Mouse (Mus musculus): ENCODE measurements around the gene Sec61b. TPM values are rescaled to one million over a fixed set of nuclear protein-coding genes. Genes with fewer than 3 reads are reported as not detected.

Gene Sec61b
- polyA plus RNA-seq, 1 experiment = 163 TPM

GRCm38 (mm10) chr4:47449116-47449515, 25.3 kb upstream of the Sec61b start:
- no peak overlapping the region for H3K9ac ChIP-seq (ENCODE audit: low read depth, poor library complexity, severe bottlenecking)
- H3K4me3 ChIP-seq (ENCODE audit: low read depth, low read length) = no peak overlapping the region
- H3K27ac ChIP-seq (ENCODE audit: insufficient read depth, low read length) = no peak overlapping the region
- peaks cover 2% of the 10 kb centered on the region for H3K4me1 ChIP-seq (ENCODE audit: control insufficient read depth, insufficient read depth, low read length)
- no peaks in the 10 kb centered on the region for H3K36me3 ChIP-seq (ENCODE audit: control insufficient read depth, insufficient read depth, low read length, poor library complexity, severe bottlenecking)
- H3K9me3 ChIP-seq (replicated peaks; ENCODE audit: control insufficient read depth, insufficient read depth, low read length, poor library complexity, severe bottlenecking) = no peaks in the 10 kb centered on the region
- TF ChIP-seq CTCF (IDR thresholded peaks at IDR 0.05; ENCODE audit: low read depth, low read length) (no peak), POLR2A (IDR thresholded peaks at IDR 0.05; ENCODE audit: insufficient read depth, low read length) (no peak), EP300 (IDR thresholded peaks at IDR 0.05; ENCODE audit: insufficient read depth, low read depth, low read length) (no peak)
- H3K27me3 ChIP-seq (ENCODE audit: control insufficient read depth, insufficient read depth, low read length, poor library complexity, severe bottlenecking) = no peaks in the 10 kb centered on the region

DNA sequence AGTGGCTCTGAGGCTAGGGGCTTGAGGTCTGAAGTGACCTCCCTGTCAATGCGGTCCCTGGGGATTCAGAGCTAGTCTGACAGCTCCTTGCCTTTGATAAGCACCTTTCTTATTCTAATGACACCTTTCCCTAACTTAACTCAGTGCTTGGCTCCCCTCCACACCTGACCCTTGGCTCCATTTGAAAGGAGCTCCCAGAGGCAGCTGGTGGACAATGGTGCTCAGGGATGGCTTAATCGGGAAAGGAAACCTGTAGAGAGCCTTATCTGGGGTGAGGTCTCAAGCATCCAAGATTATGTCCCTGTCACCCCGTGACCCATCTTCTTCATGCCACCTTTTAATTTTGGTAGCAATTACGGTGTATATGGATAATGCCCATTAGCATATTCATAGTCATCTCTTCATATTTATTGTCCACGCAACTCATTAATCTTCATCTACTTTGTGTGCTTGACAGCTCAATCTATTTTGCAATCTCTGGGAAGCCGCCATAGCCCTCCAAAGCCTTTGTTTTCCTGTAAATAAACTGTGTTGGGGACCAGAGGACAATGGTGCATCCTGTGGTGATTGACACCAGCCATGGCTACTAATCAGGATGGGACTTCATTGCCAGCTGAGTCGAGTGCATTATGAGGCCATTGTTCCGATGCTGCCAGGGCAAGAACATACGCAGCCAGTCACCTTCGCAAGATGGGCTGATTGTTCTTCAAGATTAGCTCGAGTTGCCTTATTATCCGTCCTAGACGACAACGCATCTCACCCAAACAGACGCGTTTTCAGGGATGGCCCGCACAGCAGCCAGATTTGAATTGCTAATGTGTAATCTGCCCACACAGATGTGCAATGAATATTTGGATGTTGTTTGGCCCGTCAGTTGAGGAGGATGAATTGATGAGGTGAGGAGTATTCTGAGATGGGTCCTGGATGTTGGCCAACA, 24.6 kb upstream of the Sec61b start:
- no peak overlapping the region for H3K4me3 ChIP-seq (ENCODE audit: low read depth, low read length)

GRCm38 (mm10) chr4:47467196-47467595, 7.3 kb upstream of the Sec61b start:
- no peaks in the 10 kb centered on the region for H3K9me3 ChIP-seq (replicated peaks; ENCODE audit: control insufficient read depth, insufficient read depth, low read length, poor library complexity, severe bottlenecking)
- H3K27me3 ChIP-seq (ENCODE audit: control insufficient read depth, insufficient read depth, low read length, poor library complexity, severe bottlenecking) = no peaks in the 10 kb centered on the region
- H3K36me3 ChIP-seq (ENCODE audit: control insufficient read depth, insufficient read depth, low read length, poor library complexity, severe bottlenecking) = peaks cover 9% of the 10 kb centered on the region
- no peak for TF ChIP-seq POLR2A (IDR thresholded peaks at IDR 0.05; ENCODE audit: insufficient read depth, low read length)
- TF ChIP-seq CTCF (IDR thresholded peaks at IDR 0.05; ENCODE audit: low read depth, low read length) = no peak
- no peak for TF ChIP-seq EP300 (IDR thresholded peaks at IDR 0.05; ENCODE audit: insufficient read depth, low read depth, low read length)
- no peak overlapping the region for H3K4me3 ChIP-seq (ENCODE audit: low read depth, low read length)
- H3K4me1 ChIP-seq (ENCODE audit: control insufficient read depth, insufficient read depth, low read length) = no peaks in the 10 kb centered on the region
- H3K9ac ChIP-seq (ENCODE audit: low read depth, poor library complexity, severe bottlenecking) = no peak overlapping the region
- no peak overlapping the region for H3K27ac ChIP-seq (ENCODE audit: insufficient read depth, low read length)

More for the DNA sequence above, 24.6 kb upstream of the Sec61b start:
- Histone ChIP-seq H3K27ac (ENCODE audit: insufficient read depth, low read length) (no peak overlapping the region), H3K9ac (ENCODE audit: low read depth, poor library complexity, severe bottlenecking) (no peak overlapping the region), H3K9me3 (replicated peaks; ENCODE audit: control insufficient read depth, insufficient read depth, low read length, poor library complexity, severe bottlenecking) (no peaks in the 10 kb centered on the region), H3K27me3 (ENCODE audit: control insufficient read depth, insufficient read depth, low read length, poor library complexity, severe bottlenecking) (no peaks in the 10 kb centered on the region), H3K36me3 (ENCODE audit: control insufficient read depth, insufficient read depth, low read length, poor library complexity, severe bottlenecking) (no peaks in the 10 kb centered on the region), H3K4me1 (ENCODE audit: control insufficient read depth, insufficient read depth, low read length) (peaks cover 2% of the 10 kb centered on the region)
- TF ChIP-seq CTCF (IDR thresholded peaks at IDR 0.05; ENCODE audit: low read depth, low read length) (no peak), EP300 (IDR thresholded peaks at IDR 0.05; ENCODE audit: insufficient read depth, low read depth, low read length) (peak; percentile 49; the same call in 1 of the 2 replicates), POLR2A (IDR thresholded peaks at IDR 0.05; ENCODE audit: insufficient read depth, low read length) (no peak)

DNA sequence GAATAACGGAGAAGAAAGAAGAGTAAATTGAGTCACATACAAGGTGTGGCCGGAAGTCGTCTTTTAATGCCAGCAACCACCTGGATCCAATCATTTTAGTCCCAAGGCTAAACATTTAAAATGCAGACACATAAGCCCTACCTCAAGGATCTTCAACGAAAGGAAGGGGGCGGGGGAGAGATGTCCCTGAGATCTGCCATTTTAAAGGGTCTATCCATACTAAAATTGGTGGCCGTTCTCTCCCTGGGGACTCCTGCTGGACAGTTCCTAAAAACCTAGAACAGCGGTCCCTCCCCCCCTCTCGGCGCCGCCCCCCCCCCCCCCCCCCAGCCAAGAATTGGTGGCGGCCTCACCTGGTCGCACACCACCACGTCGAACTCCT, 881 bp upstream of the Sec61b start:
- no peak overlapping the region for H3K27ac ChIP-seq (ENCODE audit: insufficient read depth, low read length)
- no peaks in the 10 kb centered on the region for H3K4me1 ChIP-seq (ENCODE audit: control insufficient read depth, insufficient read depth, low read length)
- peak overlapping the region; percentile 68 for H3K9ac ChIP-seq (ENCODE audit: low read depth, poor library complexity, severe bottlenecking)
- H3K36me3 ChIP-seq (ENCODE audit: control insufficient read depth, insufficient read depth, low read length, poor library complexity, severe bottlenecking) = peaks cover 9% of the 10 kb centered on the region; the same call in 1 of the 2 replicates
- no peak for TF ChIP-seq POLR2A (IDR thresholded peaks at IDR 0.05; ENCODE audit: insufficient read depth, low read length)
- no peak for TF ChIP-seq CTCF (IDR thresholded peaks at IDR 0.05; ENCODE audit: low read depth, low read length)
- TF ChIP-seq EP300 (IDR thresholded peaks at IDR 0.05; ENCODE audit: insufficient read depth, low read depth, low read length) = no peak
- no peaks in the 10 kb centered on the region for H3K27me3 ChIP-seq (ENCODE audit: control insufficient read depth, insufficient read depth, low read length, poor library complexity, severe bottlenecking)
- H3K4me3 ChIP-seq (ENCODE audit: low read depth, low read length) = peak overlapping the region; percentile 86
- H3K9me3 ChIP-seq (replicated peaks; ENCODE audit: control insufficient read depth, insufficient read depth, low read length, poor library complexity, severe bottlenecking) = no peaks in the 10 kb centered on the region

GRCm38 (mm10) chr4:47474730-47475643, 529 bp downstream of the Sec61b start:
- TF ChIP-seq POLR2A (IDR thresholded peaks at IDR 0.05; ENCODE audit: insufficient read depth, low read length) (peak; percentile 84), CTCF (IDR thresholded peaks at IDR 0.05; ENCODE audit: low read depth, low read length) (no peak)
- Histone ChIP-seq H3K27ac (ENCODE audit: insufficient read depth, low read length) (no peak overlapping the region), H3K27me3 (ENCODE audit: control insufficient read depth, insufficient read depth, low read length, poor library complexity, severe bottlenecking) (no peaks in the 10 kb centered on the region), H3K36me3 (ENCODE audit: control insufficient read depth, insufficient read depth, low read length, poor library complexity, severe bottlenecking) (peaks cover 9% of the 10 kb centered on the region; the same call in 1 of the 2 replicates), H3K9me3 (replicated peaks; ENCODE audit: control insufficient read depth, insufficient read depth, low read length, poor library complexity, severe bottlenecking) (no peaks in the 10 kb centered on the region), H3K4me1 (ENCODE audit: control insufficient read depth, insufficient read depth, low read length) (no peaks in the 10 kb centered on the region), H3K9ac (ENCODE audit: low read depth, poor library complexity, severe bottlenecking) (peak overlapping the region; percentile 68), H3K4me3 (ENCODE audit: low read depth, low read length) (peak overlapping the region; percentile 82)

All from ES-Bruce4 (cell line).